Mouse (Mus musculus) cerebellum, adult 8-10 months (tissue): ENCODE measurements around the gene Ly6g5c.
A peak's percentile ranks its signal among the peaks of the same experiment; 100 is the strongest.

Source experiments
- DNase-seq: peaks from one replicate; pipeline ENCODE4 v3.0.0; 2022

Ly6g5c gene

DNA sequence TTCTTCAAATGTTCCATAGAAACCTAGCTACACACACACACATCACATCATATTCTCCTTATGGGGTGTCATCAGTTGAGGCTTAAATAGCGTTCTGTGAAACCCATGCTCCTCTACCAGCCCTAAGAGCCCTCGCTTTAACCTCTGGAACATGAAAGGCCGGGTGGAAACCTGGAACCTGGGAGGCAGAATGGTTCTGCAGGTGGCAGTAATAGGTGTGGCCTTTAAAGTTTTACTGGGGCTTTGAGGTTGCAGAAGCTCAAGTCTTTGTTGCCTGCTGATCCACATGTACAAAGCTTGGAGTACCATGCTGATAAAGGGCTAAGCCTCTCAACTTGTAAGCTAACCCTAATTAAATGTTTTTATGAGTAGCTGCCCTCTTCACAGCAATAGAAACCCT lies 39.3 kb downstream of the Ly6g5c start:
- no peak for DNase-seq

DNA sequence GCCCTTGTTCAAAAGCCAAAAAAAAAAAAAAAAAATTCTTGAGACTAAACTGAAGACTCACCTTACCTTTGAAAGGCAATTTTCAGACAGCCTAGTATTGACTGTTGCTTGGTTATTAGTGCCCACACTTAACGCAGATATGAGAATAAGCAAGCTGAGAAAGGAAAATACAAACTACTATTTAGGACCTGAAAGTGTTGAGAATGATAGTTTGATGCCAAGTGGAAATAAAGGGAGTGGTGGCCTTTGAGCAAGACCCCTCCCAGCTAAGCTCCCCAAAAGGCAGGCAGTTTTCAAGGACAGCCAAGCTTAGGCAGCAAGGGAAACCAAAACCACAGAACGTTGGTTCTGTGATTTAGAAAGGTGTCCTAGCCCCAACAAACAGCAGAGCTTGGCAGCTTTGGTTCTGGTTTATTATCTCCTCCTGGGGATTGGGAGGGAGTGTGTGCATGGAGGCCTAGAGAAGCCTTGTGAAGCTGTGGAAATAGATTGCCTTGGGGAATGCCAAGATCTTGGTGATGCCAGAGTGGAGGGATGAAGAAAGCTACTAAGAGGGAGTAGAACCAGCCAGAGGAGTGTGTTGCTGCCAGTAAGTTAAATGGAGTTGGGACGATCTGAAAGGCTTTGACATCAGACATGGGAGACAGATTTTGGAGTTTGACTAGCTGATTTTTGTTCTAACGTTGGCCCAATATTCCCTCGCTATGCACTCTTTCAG lies 40.0 kb downstream of the Ly6g5c start:
- no peak for DNase-seq

DNA sequence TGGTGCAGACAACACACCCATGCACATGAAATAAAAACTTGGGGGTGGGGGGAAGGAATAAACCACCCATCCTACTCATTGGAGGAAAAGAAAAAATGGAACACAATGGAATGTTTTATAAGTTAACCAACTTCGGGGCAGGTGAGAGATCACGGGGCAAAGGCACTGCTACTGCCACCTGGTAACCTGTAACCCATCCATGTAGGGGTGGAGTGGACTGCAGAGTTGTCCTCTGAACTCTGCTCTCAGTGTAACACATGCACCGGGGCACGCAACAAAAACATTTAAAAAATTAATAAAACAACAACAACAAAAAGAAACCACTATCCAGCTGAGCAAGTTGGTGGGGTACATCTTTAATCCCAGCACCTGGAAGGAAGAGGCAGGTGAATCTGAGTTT lies 44.0 kb downstream of the Ly6g5c start:
- DNase-seq = no peak

DNA sequence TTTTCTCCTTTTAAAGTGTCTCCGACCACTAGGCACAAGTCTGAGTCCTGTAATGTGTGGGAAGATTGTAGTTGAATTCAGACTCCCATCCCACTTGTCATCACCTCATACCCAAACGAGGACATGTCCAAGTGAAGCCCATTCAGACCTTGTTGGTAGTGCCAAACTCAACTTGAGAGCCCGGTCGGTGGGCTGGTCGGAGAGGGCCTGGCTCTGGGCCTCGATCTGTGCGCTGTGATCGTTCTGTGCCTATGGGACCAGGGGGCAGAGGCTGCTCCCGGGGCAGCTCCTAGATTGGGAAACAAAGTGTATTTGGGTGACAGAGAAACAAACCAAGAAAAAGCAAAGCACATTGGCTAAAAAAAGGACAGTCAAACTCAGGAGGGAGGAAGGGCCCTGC lies 45.0 kb downstream of the Ly6g5c start:
- DNase-seq = no peak

DNA sequence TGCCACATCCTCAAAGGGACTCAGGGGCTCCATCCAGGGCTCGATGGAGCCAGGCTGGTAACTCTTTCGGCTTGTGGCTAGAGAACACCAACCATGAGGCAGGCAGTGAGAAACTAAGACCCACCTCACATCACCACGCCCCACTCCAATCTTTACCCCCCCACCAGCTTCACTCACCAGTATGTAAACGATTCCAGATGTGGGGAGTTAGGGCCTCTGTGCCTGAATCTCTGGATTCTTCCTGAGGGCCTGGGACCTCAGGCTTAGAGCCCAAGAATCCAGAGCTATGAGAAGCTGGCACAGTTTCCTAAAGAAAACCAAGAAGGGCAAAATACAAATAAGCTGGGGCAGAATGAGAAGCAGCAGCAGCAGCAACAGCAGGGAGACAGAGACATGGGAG lies 45.9 kb downstream of the Ly6g5c start:
- no peak for DNase-seq

DNA sequence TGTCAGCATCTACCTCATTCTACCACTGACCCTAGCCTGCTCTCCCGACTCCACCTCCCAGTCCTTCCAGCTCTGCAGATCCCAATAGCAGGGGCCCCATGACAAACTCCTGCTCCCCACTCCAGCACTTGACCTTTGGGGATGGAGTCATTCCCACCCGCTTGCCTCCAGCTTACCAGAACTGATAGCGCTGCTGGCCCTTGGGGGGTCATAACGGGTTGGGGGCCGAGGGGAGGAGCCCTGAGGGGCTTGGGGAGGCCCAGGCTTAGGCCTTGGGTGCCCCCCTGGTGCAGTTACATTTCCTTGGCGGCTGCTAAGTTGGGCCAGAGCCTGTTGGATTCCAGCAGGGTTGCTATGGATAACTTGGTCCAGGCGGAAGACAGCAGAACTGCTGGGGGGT lies 46.5 kb downstream of the Ly6g5c start:
- no peak for DNase-seq

DNA sequence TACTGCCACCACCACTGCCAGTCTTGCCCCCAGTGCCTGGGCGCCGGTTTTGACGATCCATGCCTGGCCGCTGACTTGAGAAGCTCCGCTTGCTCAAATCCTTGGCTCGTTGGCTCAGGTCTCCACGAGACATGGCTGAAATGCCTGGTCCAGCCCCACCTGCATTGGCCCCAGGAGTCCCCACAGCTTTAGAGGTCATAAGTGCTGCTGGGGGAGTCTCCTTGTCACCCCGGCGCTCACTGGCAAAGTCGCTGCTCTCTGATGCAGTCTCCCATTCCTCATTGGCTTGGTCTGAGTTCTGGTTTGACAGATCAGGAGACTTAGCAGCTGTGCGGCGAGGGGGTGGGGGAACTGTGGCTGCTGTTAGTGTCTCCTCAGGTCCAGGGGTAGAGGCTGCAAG lies 47.4 kb downstream of the Ly6g5c start:
- no peak for DNase-seq

DNA sequence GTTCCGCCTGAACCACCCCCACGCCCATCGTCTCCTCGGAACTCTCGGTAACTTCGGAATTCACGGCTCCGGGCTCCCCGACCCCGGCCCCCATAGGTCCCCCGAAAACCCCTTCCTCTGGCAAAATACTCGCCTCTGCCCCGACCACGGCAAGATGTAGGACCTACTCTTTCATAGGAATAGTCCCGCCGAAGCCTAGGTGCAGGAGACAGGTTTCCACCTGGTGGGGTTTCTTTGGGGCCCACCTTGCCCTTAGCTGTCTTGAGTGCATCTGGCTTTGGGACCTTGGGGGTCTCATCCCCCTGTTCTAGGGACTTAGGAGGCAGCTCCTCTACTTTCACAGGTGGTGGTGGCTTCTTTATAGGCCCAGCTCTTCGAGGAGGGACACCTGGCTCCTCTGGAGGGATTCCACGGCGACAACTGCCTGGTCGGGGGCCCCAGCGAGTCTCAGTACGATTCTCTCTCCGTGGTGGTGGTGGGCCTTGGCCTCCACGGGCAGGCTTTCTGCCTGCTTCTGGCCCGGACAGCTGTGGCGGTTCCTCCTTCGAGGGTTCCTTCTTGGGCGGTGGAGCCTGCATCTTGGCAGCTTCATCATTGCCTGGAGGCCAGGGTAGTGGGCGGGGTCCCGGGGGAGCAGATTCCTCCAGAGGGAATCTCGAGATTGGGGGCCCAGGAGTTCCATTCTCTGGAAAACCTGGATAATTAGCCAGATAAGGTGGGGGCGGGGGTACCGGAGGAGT lies 48.6 kb downstream of the Ly6g5c start:
- no peak for DNase-seq

DNA sequence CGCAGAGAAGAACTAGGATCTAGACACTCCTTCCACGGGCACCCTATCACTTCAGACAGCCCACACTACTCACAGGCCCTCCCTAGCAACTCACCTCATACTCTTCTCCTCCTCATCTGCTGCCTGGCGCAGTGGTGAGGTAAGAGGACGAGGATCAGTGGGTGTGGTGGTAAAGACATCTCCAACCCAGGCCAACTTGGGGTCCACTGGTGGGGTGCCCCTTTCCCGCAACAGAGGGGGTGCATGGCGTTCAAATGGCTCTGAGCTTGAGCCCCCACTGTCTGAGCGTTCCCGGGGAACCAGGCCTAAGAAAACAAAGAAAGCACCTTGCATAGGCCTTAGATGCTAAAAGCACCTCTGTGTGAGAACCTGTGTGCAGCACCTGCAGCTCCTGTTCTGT lies 49.2 kb downstream of the Ly6g5c start:
- DNase-seq = no peak

DNA sequence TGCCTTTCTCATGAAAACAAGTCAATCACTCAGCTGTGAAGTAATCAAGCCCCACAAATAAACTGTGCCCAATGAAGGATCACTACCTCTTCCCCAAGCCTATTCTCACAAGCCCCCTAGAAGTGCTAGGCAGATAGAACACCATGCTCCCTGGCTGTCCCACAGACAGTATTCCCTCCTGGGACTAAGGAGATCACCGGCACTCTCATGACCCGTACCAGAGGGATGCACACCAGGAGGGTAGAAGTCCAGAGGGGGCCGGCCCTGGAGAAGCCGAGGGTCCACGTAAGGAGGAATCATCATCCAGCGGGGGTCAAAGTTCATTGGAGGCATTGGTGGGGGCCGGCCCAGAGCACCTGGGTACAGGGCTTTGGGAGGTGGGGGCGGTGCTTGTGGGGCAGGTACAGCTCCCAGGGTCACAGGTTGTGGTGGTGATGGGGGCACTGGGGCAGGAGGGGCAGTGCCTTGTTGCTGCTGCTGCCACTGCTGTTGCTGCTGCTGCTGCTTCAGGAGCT lies 49.6 kb downstream of the Ly6g5c start:
- no peak for DNase-seq

DNA sequence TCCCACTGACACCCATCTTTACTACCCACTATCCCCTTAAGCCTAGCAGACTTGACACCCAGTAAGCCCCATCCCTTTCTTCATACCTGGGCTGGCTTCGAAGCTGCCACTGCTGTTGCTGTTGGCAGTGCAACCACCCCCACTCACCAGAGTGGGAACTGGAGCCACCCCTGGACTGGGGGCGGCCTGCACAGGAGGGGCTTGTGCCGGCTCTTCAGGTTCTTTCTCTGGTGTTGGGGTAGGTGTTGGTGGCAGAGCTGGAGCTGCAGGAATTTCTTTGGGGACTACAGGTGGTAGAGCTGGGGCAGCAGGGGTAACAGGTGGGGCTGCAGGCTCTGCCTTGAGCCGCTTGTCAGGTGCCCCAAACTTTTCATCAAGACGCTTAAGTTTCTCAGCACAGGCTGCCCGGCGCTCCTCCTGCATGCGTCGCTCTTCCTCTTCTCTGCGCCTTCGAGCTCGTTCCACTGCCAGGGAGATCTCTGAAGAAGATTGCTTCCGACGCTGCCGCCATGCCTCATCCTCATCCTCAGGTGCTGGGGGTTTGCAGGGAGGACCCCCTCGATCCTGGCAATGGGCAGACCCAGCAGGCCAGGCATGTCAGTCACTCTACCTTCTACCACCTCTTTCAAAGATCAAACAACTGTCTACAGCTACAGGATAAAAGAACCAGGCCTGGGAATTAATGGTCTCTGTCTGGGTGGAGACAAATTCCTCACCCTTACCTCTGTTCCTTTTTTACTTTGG lies 50.9 kb downstream of the Ly6g5c start:
- DNase-seq = no peak

DNA sequence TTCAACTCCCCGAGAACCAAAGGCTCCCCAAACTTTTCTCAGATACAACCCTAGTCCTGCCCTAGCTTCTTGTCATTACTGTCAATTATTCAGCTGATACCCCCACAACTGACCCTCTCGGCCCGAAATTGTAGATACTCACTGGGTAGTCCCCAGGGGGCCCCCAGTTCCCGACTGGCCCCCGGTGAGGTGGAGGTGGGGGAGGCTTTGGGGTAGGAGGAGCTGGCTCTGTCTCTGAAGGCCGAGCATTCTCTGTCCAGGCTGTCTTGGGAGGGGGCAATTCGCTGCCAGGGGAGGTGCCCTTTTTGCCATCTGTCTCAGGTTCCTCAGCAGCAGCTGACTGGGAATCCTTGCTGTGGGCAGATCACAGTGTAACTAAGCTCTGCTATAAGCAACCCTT lies 51.6 kb downstream of the Ly6g5c start:
- peak; percentile 15 for DNase-seq

DNA sequence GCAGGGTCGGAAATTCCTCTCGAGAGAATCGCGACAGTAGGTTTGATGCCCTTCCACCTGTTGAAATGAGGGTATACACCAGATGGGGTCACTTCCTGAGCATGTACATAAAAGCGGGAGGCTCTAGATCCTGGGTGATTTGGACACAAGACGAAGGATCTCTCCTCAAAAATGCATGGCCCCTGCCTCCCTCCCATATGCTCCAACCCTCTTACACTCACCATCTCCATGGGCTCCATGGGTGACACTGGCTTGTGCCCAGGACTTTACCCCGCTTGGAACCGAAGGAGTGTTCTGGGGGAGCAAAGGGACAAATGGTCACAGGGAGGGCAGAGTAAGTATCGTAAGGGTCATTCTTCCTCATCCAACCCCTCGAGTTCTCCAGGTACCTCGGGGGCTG lies 53.3 kb downstream of the Ly6g5c start:
- peak; percentile 28 for DNase-seq
